ENCODE assay signal across 8 mouse cellular contexts in genomic region chr4:40301076-40301789, GRCm38 (mm10). TPM values are rescaled to one million over a fixed set of nuclear protein-coding genes. Genes with fewer than 3 reads are reported as not detected.
DNase-seq lines count a peak whose midpoint lies in the region; ATAC-seq and TF ChIP-seq lines count a peak whose summit lies in the region.

No protein-coding gene starts in this region.

- H3K4me1 ChIP-seq in embryonic facial prominence, embryonic 15.5 days = no peaks in the 10 kb centered on the region
- 0 out of 2 replicates have a peak, but pooled peaks cover 3% of the 10 kb centered on the region for H3K4me1 ChIP-seq in heart, embryonic 11.5 days (ENCODE audit: control insufficient read depth, insufficient read depth, low read length)
- 0 out of 2 replicates have a peak, but pooled peaks cover 2% of the 10 kb centered on the region for H3K4me1 ChIP-seq in kidney, embryonic 15.5 days
- H3K4me1 ChIP-seq in limb, embryonic 15.5 days = no peaks in the 10 kb centered on the region
- H3K4me1 ChIP-seq in midbrain, postnatal 0 days (ENCODE audit: insufficient read depth, low read length) = no peaks in the 10 kb centered on the region

- H3K4me2 ChIP-seq in embryonic facial prominence, embryonic 15.5 days (replicated peaks) = peak overlapping the region; percentile 30
- peak overlapping the region; percentile 44 for H3K4me2 ChIP-seq in heart, embryonic 11.5 days
- peak overlapping the region; percentile 44 for H3K4me2 ChIP-seq in kidney, embryonic 15.5 days
- peak overlapping the region; percentile 8; the same call in 1 of the 2 replicates for H3K4me2 ChIP-seq in limb, embryonic 15.5 days
- 0 out of 2 replicates have a peak overlapping the region, but pooled peaks have one; percentile 28 for H3K4me2 ChIP-seq in midbrain, postnatal 0 days (ENCODE audit: low read depth, low read length, poor library complexity, severe bottlenecking)

- peak; percentile 89 for DNase-seq in 416B (ENCODE audit: low read depth)
- peak; percentile 27 to 40 for DNase-seq in adrenal gland, postnatal 4 days (ENCODE audit: low spot score in 2 of 2)
- peak; percentile 93 for DNase-seq in midbrain, postnatal 0 days (ENCODE audit: low spot score)
- peak; percentile 33 to 63 for DNase-seq in spleen, postnatal 10 days (ENCODE audit: low spot score in 2 of 2)

- H3K9me3 ChIP-seq in embryonic facial prominence, embryonic 15.5 days (replicated peaks) = no peaks in the 10 kb centered on the region
- no peaks in the 10 kb centered on the region for H3K9me3 ChIP-seq in heart, embryonic 11.5 days (replicated peaks; ENCODE audit: control insufficient read depth, low read length)
- H3K9me3 ChIP-seq in kidney, embryonic 15.5 days (replicated peaks) = no peaks in the 10 kb centered on the region
- H3K9me3 ChIP-seq in limb, embryonic 15.5 days = no peaks in the 10 kb centered on the region
- H3K9me3 ChIP-seq in midbrain, postnatal 0 days (ENCODE audit: low read length) = no peaks in the 10 kb centered on the region

- no peak for ATAC-seq in embryonic facial prominence, embryonic 15.5 days (ENCODE audit: insufficient number of reproducible peaks, low FRiP score, low TSS enrichment, low read depth)
- no peak for ATAC-seq in heart, embryonic 11.5 days (replicated peaks; ENCODE audit: insufficient number of reproducible peaks, low FRiP score, low TSS enrichment)
- peak; percentile 85 for ATAC-seq in kidney, embryonic 15.5 days (replicated peaks; ENCODE audit: low FRiP score)
- no peak for ATAC-seq in limb, embryonic 15.5 days (ENCODE audit: insufficient number of reproducible peaks, low FRiP score, low TSS enrichment, low read depth)
- peak; percentile 74 for ATAC-seq in midbrain, postnatal 0 days (ENCODE audit: low FRiP score)

- no peaks in the 10 kb centered on the region; the same call in 1 of the 2 replicates for H3K27me3 ChIP-seq in embryonic facial prominence, embryonic 15.5 days
- H3K27me3 ChIP-seq in heart, embryonic 11.5 days (ENCODE audit: control insufficient read depth, insufficient read depth, low read length) = no peaks in the 10 kb centered on the region
- peaks cover 9% of the 10 kb centered on the region; the same call in 1 of the 2 replicates for H3K27me3 ChIP-seq in kidney, embryonic 15.5 days
- 0 out of 2 replicates have a peak, but pooled peaks cover 5% of the 10 kb centered on the region for H3K27me3 ChIP-seq in limb, embryonic 15.5 days
- H3K27me3 ChIP-seq in midbrain, postnatal 0 days (ENCODE audit: insufficient read depth, low read length) = no peaks in the 10 kb centered on the region

- no peak overlapping the region for H3K27ac ChIP-seq in embryonic facial prominence, embryonic 15.5 days (replicated peaks)
- H3K27ac ChIP-seq in heart, embryonic 11.5 days (ENCODE audit: low read depth, low read length) = no peak overlapping the region
- no peak overlapping the region for H3K27ac ChIP-seq in kidney, embryonic 15.5 days
- H3K27ac ChIP-seq in limb, embryonic 15.5 days = no peak overlapping the region
- no peak overlapping the region for H3K27ac ChIP-seq in midbrain, postnatal 0 days (ENCODE audit: low read depth, low read length)

- no peak overlapping the region for H3K9ac ChIP-seq in embryonic facial prominence, embryonic 15.5 days
- H3K9ac ChIP-seq in heart, embryonic 11.5 days (ENCODE audit: low read depth, low read length) = no peak overlapping the region
- H3K9ac ChIP-seq in kidney, embryonic 15.5 days = no peak overlapping the region
- H3K9ac ChIP-seq in limb, embryonic 15.5 days = no peak overlapping the region
- no peak overlapping the region for H3K9ac ChIP-seq in midbrain, postnatal 0 days (replicated peaks; ENCODE audit: low read length, poor library complexity, severe bottlenecking)

- no peaks in the 10 kb centered on the region for H3K36me3 ChIP-seq in embryonic facial prominence, embryonic 15.5 days
- no peaks in the 10 kb centered on the region for H3K36me3 ChIP-seq in heart, embryonic 11.5 days (ENCODE audit: control insufficient read depth, insufficient read depth, low read length)
- no peaks in the 10 kb centered on the region for H3K36me3 ChIP-seq in kidney, embryonic 15.5 days
- no peaks in the 10 kb centered on the region for H3K36me3 ChIP-seq in limb, embryonic 15.5 days
- H3K36me3 ChIP-seq in midbrain, postnatal 0 days (ENCODE audit: insufficient read depth, low read length) = no peaks in the 10 kb centered on the region

- WGBS in embryonic facial prominence, embryonic 15.5 days = 8% methylated on average over 16 of the region's 16 CpGs
- WGBS in heart, embryonic 11.5 days (ENCODE audit: insufficient replicate concordance) = 11% methylated on average over 16 of the region's 16 CpGs
- WGBS in kidney, embryonic 15.5 days = 11% methylated on average over 16 of the region's 16 CpGs
- 9% methylated on average over 16 of the region's 16 CpGs for WGBS in limb, embryonic 15.5 days
- 11% methylated on average over 16 of the region's 16 CpGs for WGBS in midbrain, postnatal 0 days

- peak; percentile 94 for TF ChIP-seq CTCF in midbrain, postnatal 0 days (IDR thresholded peaks at IDR 0.05)

- no peak overlapping the region for H3K4me3 ChIP-seq in embryonic facial prominence, embryonic 15.5 days (replicated peaks)
- H3K4me3 ChIP-seq in heart, embryonic 11.5 days (ENCODE audit: low read depth, low read length) = no peak overlapping the region
- 0 out of 2 replicates have a peak overlapping the region, but pooled peaks have one; percentile 4 for H3K4me3 ChIP-seq in kidney, embryonic 15.5 days (replicated peaks)
- peak overlapping the region; percentile 1; the same call in 1 of the 2 replicates for H3K4me3 ChIP-seq in limb, embryonic 15.5 days
- no peak overlapping the region for H3K4me3 ChIP-seq in midbrain, postnatal 0 days (ENCODE audit: low read depth, low read length)

RNA-seq across cellular contexts. Expression of gene Ndufb6, which starts 22.0 kb away (rescaled TPM):
- total RNA-seq in adrenal gland, postnatal 4 days (2021) = 100 to 1,000 TPM; 174 to 206 TPM
- 281 and 287 TPM in 2 replicates for polyA plus RNA-seq in embryonic facial prominence, embryonic 15.5 days (2015; fragmentation: Nextera tagmentation; extraction: Ambion mirVana)
- 476 and 490 TPM in 2 replicates for polyA plus RNA-seq in heart, embryonic 11.5 days (2014; fragmentation: Nextera tagmentation; extraction: Ambion mirVana)
- 348 and 369 TPM in 2 replicates for polyA plus RNA-seq in kidney, embryonic 15.5 days (2015; fragmentation: Nextera tagmentation; extraction: Ambion mirVana)
- 280 and 288 TPM in 2 replicates for polyA plus RNA-seq in limb, embryonic 15.5 days (2015; fragmentation: Nextera tagmentation; extraction: Ambion mirVana)
- 129 and 174 TPM in 2 replicates for total RNA-seq in midbrain, postnatal 0 days (2014; rRNA removed)
- 399 and 439 TPM in 2 replicates for polyA plus RNA-seq in midbrain, postnatal 0 days (2015; fragmentation: Nextera tagmentation; extraction: Ambion mirVana)

RNA-seq across cellular contexts. Expression of gene Topors, which starts 31.6 kb away (rescaled TPM):
- total RNA-seq in adrenal gland, postnatal 4 days (2021) = 10 to 100 TPM; 36.7 to 37.9 TPM
- polyA plus RNA-seq in embryonic facial prominence, embryonic 15.5 days (2015; fragmentation: Nextera tagmentation; extraction: Ambion mirVana) = 40.4 and 41.2 TPM in 2 replicates
- polyA plus RNA-seq in heart, embryonic 11.5 days (2014; fragmentation: Nextera tagmentation; extraction: Ambion mirVana) = 34.5 and 35.5 TPM in 2 replicates
- 46.7 and 47.7 TPM in 2 replicates for polyA plus RNA-seq in kidney, embryonic 15.5 days (2015; fragmentation: Nextera tagmentation; extraction: Ambion mirVana)
- polyA plus RNA-seq in limb, embryonic 15.5 days (2015; fragmentation: Nextera tagmentation; extraction: Ambion mirVana) = 42.2 and 44.0 TPM in 2 replicates
- 24.4 and 25.3 TPM in 2 replicates for total RNA-seq in midbrain, postnatal 0 days (2014; rRNA removed)
- polyA plus RNA-seq in midbrain, postnatal 0 days (2015; fragmentation: Nextera tagmentation; extraction: Ambion mirVana) = 25.9 and 29.9 TPM in 2 replicates

RNA-seq across cellular contexts. Expression of gene Smim27, which starts 31.9 kb away (rescaled TPM):
- total RNA-seq in adrenal gland, postnatal 4 days (2021) = 10 to 100 TPM; 35.6 to 45.2 TPM
- polyA plus RNA-seq in embryonic facial prominence, embryonic 15.5 days (2015; fragmentation: Nextera tagmentation; extraction: Ambion mirVana) = 35.8 and 36.6 TPM in 2 replicates
- 29.0 and 32.0 TPM in 2 replicates for polyA plus RNA-seq in heart, embryonic 11.5 days (2014; fragmentation: Nextera tagmentation; extraction: Ambion mirVana)
- 40.1 and 40.4 TPM in 2 replicates for polyA plus RNA-seq in kidney, embryonic 15.5 days (2015; fragmentation: Nextera tagmentation; extraction: Ambion mirVana)
- polyA plus RNA-seq in limb, embryonic 15.5 days (2015; fragmentation: Nextera tagmentation; extraction: Ambion mirVana) = 30.7 and 37.1 TPM in 2 replicates
- 0.71 and 3.0 TPM in 2 replicates for total RNA-seq in midbrain, postnatal 0 days (2014; rRNA removed)
- polyA plus RNA-seq in midbrain, postnatal 0 days (2015; fragmentation: Nextera tagmentation; extraction: Ambion mirVana) = 13.9 and 18.8 TPM in 2 replicates

Comparison
In these comparisons a context has a peak if more than half of its experiments do, and no peak if none do; other contexts are left out.
1. DNase-seq: peak in every context shown above with its lines; median percentile 93 in midbrain, postnatal 0 days; 89 in 416B; 48 in spleen, postnatal 10 days; 34 in adrenal gland, postnatal 4 days.
2. ATAC-seq: peak in kidney, embryonic 15.5 days (single experiment) and midbrain, postnatal 0 days (single experiment); none in embryonic facial prominence, embryonic 15.5 days (single experiment), heart, embryonic 11.5 days (single experiment) and limb, embryonic 15.5 days (single experiment).
3. H3K4me3 ChIP-seq: peak in kidney, embryonic 15.5 days (single experiment) and limb, embryonic 15.5 days (single experiment); none in embryonic facial prominence, embryonic 15.5 days (single experiment), heart, embryonic 11.5 days (single experiment) and midbrain, postnatal 0 days (single experiment).
4. Peak in every context shown above with its lines, with median percentiles within 50 percentile points of each other: H3K4me2 ChIP-seq.